Mouse (Mus musculus) left cerebral cortex, adult 11 months (tissue): ENCODE measurements around the gene Zfp770.
"Not testable (repeated sequence)": the region's sequence is repeated elsewhere in the genome, so short reads cannot be mapped to it uniquely, and the experiment has no call there.

Experiments used
- DNase-seq: peaks from one replicate; pipeline ENCODE4 v3.0.0; 2022; ENCODE audit warnings: low spot score

The Zfp770 gene

GRCm38 (mm10) chr2:114200932-114201559, at the start of gene Zfp770:
Gene Zfp770 (minus strand): TSS chr2:114201469.
- peak; percentile 57 for DNase-seq

- DNase-seq: no peak
Observed at GRCm38 (mm10) chr2:114249440-114249839, 48.2 kb upstream of the Zfp770 start.

- DNase-seq: no peak
Observed at GRCm38 (mm10) chr2:114237639-114238038, 36.4 kb upstream of the Zfp770 start.

DNA sequence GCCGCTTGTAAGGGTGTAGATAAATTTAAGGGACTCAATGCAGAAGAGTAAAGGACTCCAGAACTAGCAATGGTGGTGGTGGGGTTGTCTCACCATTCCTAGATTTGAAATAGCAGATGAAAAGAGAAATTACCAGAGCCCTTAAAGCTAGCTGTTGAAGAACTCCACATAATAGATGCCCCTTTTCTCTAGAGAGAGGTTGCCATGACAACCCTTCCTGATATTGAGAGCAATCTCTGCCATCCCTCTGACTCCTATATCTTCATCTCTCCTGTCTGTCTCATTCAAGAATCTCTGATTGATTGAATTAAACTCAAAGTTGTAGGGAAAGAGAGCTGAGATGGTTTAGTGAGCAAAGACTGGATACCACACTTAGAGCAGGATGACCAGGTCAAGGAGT, 35.3 kb upstream of the Zfp770 start:
- no peak for DNase-seq

DNA sequence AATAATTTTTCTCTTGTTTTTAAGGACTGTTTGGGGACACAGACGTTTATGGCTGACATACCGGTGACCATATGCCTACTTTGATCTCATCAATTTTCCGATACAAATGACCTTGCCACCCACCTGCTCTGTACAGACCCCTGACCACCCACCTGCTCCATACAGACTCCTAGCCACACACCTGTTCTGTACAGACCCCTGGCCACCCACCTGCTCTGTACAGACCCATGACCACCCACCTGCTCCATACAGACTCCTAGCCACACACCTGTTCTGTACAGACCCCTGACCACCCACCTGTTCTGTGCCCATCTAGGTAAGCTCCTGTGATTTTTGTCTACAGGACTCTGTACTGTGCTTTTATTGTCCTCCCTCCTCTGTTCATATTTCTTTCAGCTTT, 34.3 kb upstream of the Zfp770 start:
- DNase-seq: no peak

- DNase-seq: no peak
Observed at GRCm38 (mm10) chr2:114231248-114231647, 30.0 kb upstream of the Zfp770 start.

- DNase-seq: no peak
Observed at GRCm38 (mm10) chr2:114228672-114229071, 27.4 kb upstream of the Zfp770 start.

GRCm38 (mm10) chr2:114205036-114205435, 3.8 kb upstream of the Zfp770 start:
- no peak for DNase-seq

DNA sequence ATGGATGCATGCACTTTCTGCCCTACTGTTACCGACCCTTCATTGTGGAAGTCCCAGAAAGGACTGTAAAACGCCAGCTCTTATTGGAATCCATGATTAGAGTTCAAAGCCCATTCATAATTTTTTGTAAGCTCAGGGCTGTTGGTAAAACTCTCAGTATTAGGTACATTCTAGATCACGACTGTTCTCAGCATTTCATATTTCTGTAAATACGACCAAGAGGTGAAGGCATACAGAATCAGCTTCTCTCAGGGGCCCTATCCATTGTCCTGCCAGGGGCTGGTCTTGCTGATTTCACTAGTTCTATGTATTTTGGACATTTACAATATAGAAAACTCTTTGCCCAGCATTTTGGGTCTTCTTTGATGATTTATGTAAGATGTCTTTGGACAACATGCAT, 305 bp upstream of the Zfp770 start:
- DNase-seq: no peak

DNA sequence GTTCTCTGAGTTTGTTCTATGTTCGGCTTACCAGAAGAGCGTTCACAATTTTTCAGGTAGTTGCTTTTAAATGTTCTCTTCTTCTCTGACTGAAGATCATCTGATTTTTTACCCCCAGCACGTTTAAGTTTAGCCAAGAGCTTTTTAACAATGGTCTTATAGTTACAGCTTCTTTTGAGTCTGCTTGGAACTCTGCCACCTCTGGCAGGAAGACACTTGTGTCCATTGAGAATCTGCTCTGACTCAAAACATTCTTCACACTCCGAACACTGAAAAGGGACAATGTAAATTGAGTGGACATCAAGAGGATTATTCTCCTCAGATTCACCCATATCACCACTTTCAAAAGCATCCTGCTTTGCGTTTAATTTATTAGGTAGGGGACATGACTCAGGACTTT, 4.8 kb downstream of the Zfp770 start:
- DNase-seq: no peak

DNA sequence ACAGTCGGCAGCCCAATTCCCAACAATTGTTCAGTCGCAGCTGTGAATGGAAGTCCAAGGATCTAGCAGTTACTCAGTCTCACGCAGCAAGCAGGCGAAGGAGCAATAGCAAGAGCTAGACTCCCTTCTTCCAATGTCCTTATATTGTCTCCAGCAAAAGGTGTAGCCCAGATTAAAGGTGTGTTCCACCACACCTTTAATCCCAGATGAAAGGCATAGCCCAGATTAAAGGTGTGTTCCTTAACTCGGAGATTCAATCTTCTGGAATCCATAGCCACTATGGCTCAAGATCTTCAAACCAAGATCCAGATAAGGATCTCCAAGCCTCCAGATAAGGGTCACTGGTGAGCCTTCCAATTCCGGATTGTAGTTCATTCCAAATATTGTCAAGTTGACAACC, 14.3 kb downstream of the Zfp770 start, which contains the start of gene Aqr:
TSS of gene Aqr (minus strand) at position 101 of the 400 bp plus-strand sequence.
- DNase-seq: not testable (repeated sequence)

GRCm38 (mm10) chr2:114177802-114178733, 23.2 kb downstream of the Zfp770 start:
- DNase-seq: no peak

GRCm38 (mm10) chr2:114174651-114175484, 26.4 kb downstream of the Zfp770 start:
- DNase-seq: peak; percentile 76

- no peak for DNase-seq
Observed at GRCm38 (mm10) chr2:114173248-114173647, 28.0 kb downstream of the Zfp770 start.

GRCm38 (mm10) chr2:114167837-114168236, 33.4 kb downstream of the Zfp770 start:
- DNase-seq: no peak

GRCm38 (mm10) chr2:114161978-114162377, 39.3 kb downstream of the Zfp770 start:
- no peak for DNase-seq

GRCm38 (mm10) chr2:114157345-114157744, 43.9 kb downstream of the Zfp770 start:
- no peak for DNase-seq

- DNase-seq: no peak
Observed at GRCm38 (mm10) chr2:114156639-114157038, 44.6 kb downstream of the Zfp770 start.

DNA sequence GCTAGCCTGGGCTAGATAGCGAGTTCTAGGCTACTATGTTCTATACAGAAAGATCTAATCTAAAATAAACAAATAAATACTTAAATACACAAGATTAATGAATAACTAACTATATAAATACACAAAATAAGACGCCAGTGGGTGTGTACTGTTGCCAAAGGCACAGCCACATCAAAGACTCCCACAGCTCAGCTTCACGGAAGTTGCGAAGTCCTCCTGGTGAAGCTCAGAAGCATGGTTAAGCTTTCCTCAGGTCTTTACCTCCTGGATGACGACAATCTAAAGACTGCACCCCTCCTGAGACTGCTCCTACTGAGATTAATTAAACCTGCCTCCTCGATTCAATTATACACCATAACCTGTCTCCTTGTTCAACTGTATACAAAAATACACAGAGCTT, 48.0 kb downstream of the Zfp770 start:
- no peak for DNase-seq

GRCm38 (mm10) chr2:114146864-114147458, 54.3 kb downstream of the Zfp770 start:
- DNase-seq: no peak

GRCm38 (mm10) chr2:114145315-114145801, 55.9 kb downstream of the Zfp770 start:
- DNase-seq: no peak

GRCm38 (mm10) chr2:114144915-114145314, 56.4 kb downstream of the Zfp770 start:
- DNase-seq: no peak
